Mouse (Mus musculus) heart, adult 2 months (tissue): ENCODE measurements at regions not wholly inside any gene's neighbourhood (a gene's known extent, or its start where the extent isn't known, plus 50 kb on each side); places are given as distances from the start of the nearest gene placed in this dataset.

Experiments used
- CTCF ChIP-seq: fragments of 200-600 bp; IDR thresholded peaks from 2 replicates; pipeline ENCODE4 v1.8.1; 2022; ENCODE audit warnings: antibody characterized with exemption, mild to moderate bottlenecking, moderate library complexity
- EP300 ChIP-seq: fragments of 200-500 bp; IDR thresholded peaks from 2 replicates; pipeline ENCODE4 v1.6.1; 2011; ENCODE audit warnings: low read depth, low read length, control low read depth; ENCODE audit not compliant: insufficient read depth
- POLR2A ChIP-seq: fragments of 200-500 bp; IDR thresholded peaks from 2 replicates; pipeline ENCODE4 v1.6.1; 2011; ENCODE audit warnings: mild to moderate bottlenecking, low read depth, low read length, control low read depth; ENCODE audit not compliant: insufficient read depth

DNA sequence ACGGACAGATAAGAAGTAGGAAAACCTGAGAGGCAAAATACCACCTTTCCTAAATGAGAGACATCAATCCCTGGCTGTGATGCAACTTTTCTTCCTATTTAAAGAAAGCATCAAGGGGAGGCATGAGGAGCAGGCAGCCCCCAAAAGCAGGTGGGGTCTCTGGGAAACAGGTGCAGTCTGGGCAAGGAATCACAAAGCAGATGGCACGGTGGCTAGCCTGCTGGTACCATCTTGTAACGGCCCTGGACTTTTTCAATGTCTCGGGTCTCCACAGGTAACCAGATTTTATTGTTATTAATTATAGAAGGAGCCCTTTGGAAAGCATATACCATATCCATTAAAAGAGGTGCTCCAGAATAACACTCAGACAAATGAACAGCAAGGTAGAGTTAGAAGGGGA is 219.6 kb downstream of the Galc start:
- TF ChIP-seq POLR2A (no peak), CTCF (no peak), EP300 (no peak)
